Mouse (Mus musculus) B cell, adult 2 months (primary cell): Measurements from ENCODE around the gene Dgkg.

Experiments
- DNase-seq, 2 experiments: peaks; one replicate each; pipeline ENCODE4 v3.0.0; 2022

Dgkg gene

GRCm38 (mm10) chr16:22643460-22643859 is 13.6 kb downstream of the Dgkg start:
- no peak for DNase-seq

GRCm38 (mm10) chr16:22642953-22643352 is 14.1 kb downstream of the Dgkg start:
- DNase-seq, result no peak

- DNase-seq, result no peak
Measured at GRCm38 (mm10) chr16:22642054-22642453, 15.0 kb downstream of the Dgkg start.

- no peak for DNase-seq
Measured at GRCm38 (mm10) chr16:22641588-22641987, 15.4 kb downstream of the Dgkg start.

- DNase-seq, result no peak
Measured at GRCm38 (mm10) chr16:22637311-22637710, 19.7 kb downstream of the Dgkg start.

- DNase-seq, result no peak
Measured at GRCm38 (mm10) chr16:22635706-22636105, 21.3 kb downstream of the Dgkg start.

GRCm38 (mm10) chr16:22633063-22633462 is 24.0 kb downstream of the Dgkg start:
- no peak for DNase-seq

- DNase-seq, result no peak
Measured at GRCm38 (mm10) chr16:22630351-22630750, 26.7 kb downstream of the Dgkg start.

- no peak for DNase-seq
Measured at GRCm38 (mm10) chr16:22629900-22630299, 27.1 kb downstream of the Dgkg start.

- DNase-seq, result no peak
Measured at GRCm38 (mm10) chr16:22625987-22626386, 31.0 kb downstream of the Dgkg start.

GRCm38 (mm10) chr16:22625412-22625811 is 31.6 kb downstream of the Dgkg start:
- DNase-seq, result no peak

GRCm38 (mm10) chr16:22622286-22622685 is 34.7 kb downstream of the Dgkg start:
- no peak for DNase-seq

- no peak for DNase-seq
Measured at GRCm38 (mm10) chr16:22621299-22621920, 35.6 kb downstream of the Dgkg start.

- DNase-seq, result no peak
Measured at GRCm38 (mm10) chr16:22618424-22619056, 38.5 kb downstream of the Dgkg start.

- DNase-seq, result no peak
Measured at GRCm38 (mm10) chr16:22615805-22616204, 41.2 kb downstream of the Dgkg start.

GRCm38 (mm10) chr16:22613186-22614073 is 43.6 kb downstream of the Dgkg start:
- DNase-seq, result no peak

- no peak for DNase-seq
Measured at GRCm38 (mm10) chr16:22608046-22608445, 49.0 kb downstream of the Dgkg start.

- no peak for DNase-seq
Measured at GRCm38 (mm10) chr16:22606989-22607388, 50.0 kb downstream of the Dgkg start.

- DNase-seq, result no peak
Measured at GRCm38 (mm10) chr16:22602399-22602798, 54.6 kb downstream of the Dgkg start.

- no peak for DNase-seq
Measured at GRCm38 (mm10) chr16:22601756-22602155, 55.3 kb downstream of the Dgkg start.

- DNase-seq, result no peak
Measured at GRCm38 (mm10) chr16:22600108-22600699, 56.8 kb downstream of the Dgkg start.

GRCm38 (mm10) chr16:22598741-22599140 is 58.3 kb downstream of the Dgkg start:
- DNase-seq, result no peak

GRCm38 (mm10) chr16:22596394-22596793 is 60.6 kb downstream of the Dgkg start:
- DNase-seq, result no peak
